In genomic region chr9:76270886-76271285, GRCm38 (mm10) we compare ENCODE assay signal across 16 mouse cellular contexts. TPM values are rescaled to one million over a fixed set of nuclear protein-coding genes. Genes with fewer than 3 reads are reported as not detected.
DNase-seq lines count a peak whose midpoint lies in the region; ATAC-seq and TF ChIP-seq lines count a peak whose summit lies in the region.
"Had no signal": no experiment of that assay in that cellular context is flagged by ENCODE, and none has a peak within 500 bp of the region (broad histone marks: within the 10 kb centered on the region; RNA-seq: fewer than 3 reads in every experiment).

No protein-coding gene starts in this region.

- DNase-seq in forebrain, embryonic 10.5 days (ENCODE audit: extremely low spot score, low spot score): no peak
- DNase-seq in liver, postnatal 0 days: no peak
- DNase-seq in liver, embryonic 11.5 days (ENCODE audit: low spot score): no peak
- no peak for DNase-seq in Patski (ENCODE audit: low read depth, low spot score)
- peak; percentile 4 for DNase-seq in retina, postnatal 1 day
- DNase-seq in B cell, adult 2 months: no peak
- DNase-seq in gastrocnemius, postnatal 36 days: no peak
- DNase-seq: cerebellum, postnatal 14 days; kidney, postnatal 36 days; liver, embryonic 13.5 days; thymus, postnatal 14 days had no signal

- H3K4me1 ChIP-seq in forebrain, embryonic 13.5 days: no peaks in the 10 kb centered on the region
- H3K4me1 ChIP-seq in forebrain, embryonic 10.5 days: no peaks in the 10 kb centered on the region
- no peaks in the 10 kb centered on the region for H3K4me1 ChIP-seq in liver, postnatal 0 days (ENCODE audit: insufficient read depth)
- no peaks in the 10 kb centered on the region for H3K4me1 ChIP-seq in liver, embryonic 11.5 days (replicated peaks; ENCODE audit: control insufficient read depth, insufficient read depth, low read length)
- H3K4me1 ChIP-seq: liver, embryonic 13.5 days had no signal

- H3K4me2 ChIP-seq in forebrain, embryonic 13.5 days: no peak overlapping the region
- H3K4me2 ChIP-seq in liver, postnatal 0 days (ENCODE audit: low read depth, low read length): no peak overlapping the region
- no peak overlapping the region for H3K4me2 ChIP-seq in liver, embryonic 11.5 days
- H3K4me2 ChIP-seq: liver, embryonic 13.5 days had no signal

- no peaks in the 10 kb centered on the region for H3K27me3 ChIP-seq in forebrain, embryonic 13.5 days
- H3K27me3 ChIP-seq in forebrain, embryonic 10.5 days (ENCODE audit: poor library complexity, severe bottlenecking): no peaks in the 10 kb centered on the region
- H3K27me3 ChIP-seq in liver, postnatal 0 days (ENCODE audit: insufficient read depth, low read length): no peaks in the 10 kb centered on the region
- H3K27me3 ChIP-seq in liver, embryonic 11.5 days (replicated peaks; ENCODE audit: control insufficient read depth, insufficient read depth, low read length): no peaks in the 10 kb centered on the region
- H3K27me3 ChIP-seq in Patski: no peaks in the 10 kb centered on the region
- H3K27me3 ChIP-seq: liver, embryonic 13.5 days had no signal

- peak; percentile 50 for TF ChIP-seq CTCF in liver, postnatal 0 days (IDR thresholded peaks at IDR 0.05; ENCODE audit: low read depth)
- TF ChIP-seq CTCF in Patski (IDR thresholded peaks at IDR 0.05): peak; percentile 21

- CTCF ChIA-PET in Patski (lab: Charles Lee): no interaction called here

- intact Hi-C loops in gastrocnemius, postnatal 36 days (cut with DNase I): no loop called here

- H3K4me3 ChIP-seq in forebrain, embryonic 13.5 days: no peak overlapping the region
- no peak overlapping the region for H3K4me3 ChIP-seq in forebrain, embryonic 10.5 days
- H3K4me3 ChIP-seq in liver, postnatal 0 days (ENCODE audit: low read depth, low read length): no peak overlapping the region
- H3K4me3 ChIP-seq in liver, embryonic 11.5 days (ENCODE audit: low read depth, low read length): no peak overlapping the region
- H3K4me3 ChIP-seq: liver, embryonic 13.5 days; myocyte had no signal

- in situ Hi-C loops in Patski (cut with MboI; ENCODE audit: low pct_unique_long_range_greater_than_20kb): loop anchor here (25.0 kb wide), 1 partner anchor 1091 kb away; the partner anchor contains the start of gene Mlip

- peak; percentile 59; the same call in 1 of the 2 replicates for ATAC-seq in forebrain, embryonic 13.5 days
- ATAC-seq in liver, postnatal 0 days: no peak
- no peak for ATAC-seq in liver, embryonic 11.5 days (replicated peaks; ENCODE audit: low FRiP score)
- no peak for ATAC-seq in Patski
- ATAC-seq: inflammation-experienced regulatory T-cells, adult 6 months had no signal

- H3K36me3 ChIP-seq in forebrain, embryonic 13.5 days (ENCODE audit: poor library complexity, severe bottlenecking): no peaks in the 10 kb centered on the region
- no peaks in the 10 kb centered on the region for H3K36me3 ChIP-seq in forebrain, embryonic 10.5 days (replicated peaks)
- H3K36me3 ChIP-seq in liver, postnatal 0 days (replicated peaks; ENCODE audit: insufficient read depth, low read length): no peaks in the 10 kb centered on the region
- no peaks in the 10 kb centered on the region for H3K36me3 ChIP-seq in liver, embryonic 11.5 days (ENCODE audit: control insufficient read depth, insufficient read depth, low read length)
- H3K36me3 ChIP-seq: liver, embryonic 13.5 days had no signal

- H3K9ac ChIP-seq in forebrain, embryonic 13.5 days: no peak overlapping the region
- H3K9ac ChIP-seq in liver, postnatal 0 days (replicated peaks): no peak overlapping the region
- no peak overlapping the region for H3K9ac ChIP-seq in liver, embryonic 11.5 days (ENCODE audit: low read depth, low read length)
- H3K9ac ChIP-seq: liver, embryonic 13.5 days had no signal

- POLR2A ChIA-PET in Patski (lab: Charles Lee): no interaction called here

- no peak overlapping the region for H3K27ac ChIP-seq in forebrain, embryonic 13.5 days
- no peak overlapping the region for H3K27ac ChIP-seq in forebrain, embryonic 10.5 days
- H3K27ac ChIP-seq in liver, postnatal 0 days (ENCODE audit: low read depth): no peak overlapping the region
- no peak overlapping the region for H3K27ac ChIP-seq in liver, embryonic 11.5 days (ENCODE audit: low read depth, low read length)
- H3K27ac ChIP-seq: liver, embryonic 13.5 days had no signal

- H3K9me3 ChIP-seq in forebrain, embryonic 13.5 days (replicated peaks): no peaks in the 10 kb centered on the region
- no peaks in the 10 kb centered on the region for H3K9me3 ChIP-seq in forebrain, embryonic 10.5 days
- H3K9me3 ChIP-seq in liver, postnatal 0 days (ENCODE audit: low read length): no peaks in the 10 kb centered on the region
- no peaks in the 10 kb centered on the region for H3K9me3 ChIP-seq in liver, embryonic 11.5 days (ENCODE audit: control insufficient read depth, low read length)
- H3K9me3 ChIP-seq: liver, embryonic 13.5 days had no signal

- no peak for TF ChIP-seq EP300 in liver, postnatal 0 days (IDR thresholded peaks at IDR 0.05; ENCODE audit: low read depth)

RNA-seq across cellular contexts. Expression of gene Hcrtr2, which starts 52.8 kb away (rescaled TPM):
- polyA plus RNA-seq in forebrain, embryonic 13.5 days (2015; fragmentation: Nextera tagmentation; extraction: Ambion mirVana): 1.2 and 2.1 TPM in 2 replicates
- 0.30 and 0.42 TPM in 2 replicates for polyA plus RNA-seq in forebrain, embryonic 10.5 days (2016; fragmentation: Nextera tagmentation; extraction: Ambion mirVana)
- polyA plus RNA-seq in liver, postnatal 0 days (2015; fragmentation: Nextera tagmentation; extraction: Ambion mirVana): 0.11 and 0.16 TPM in 2 replicates
- polyA plus RNA-seq in liver, embryonic 11.5 days (2014; fragmentation: Nextera tagmentation; extraction: Ambion mirVana): 0.09 TPM in 1 of 2 replicates, not detected in the other
- not detected for polyA plus RNA-seq in Patski (2021)
- not detected for total RNA-seq in gastrocnemius, postnatal 36 days (2021)
- total RNA-seq: gastrocnemius, adult 8-10 months had no signal
- polyA plus RNA-seq: inflammation-experienced regulatory T-cells, adult 6 months; myocyte had no signal

RNA-seq across cellular contexts. Expression of gene Gfral, which starts 57.4 kb away (rescaled TPM):
- not detected in 2 replicates for polyA plus RNA-seq in forebrain, embryonic 13.5 days (2015; fragmentation: Nextera tagmentation; extraction: Ambion mirVana)
- polyA plus RNA-seq in forebrain, embryonic 10.5 days (2016; fragmentation: Nextera tagmentation; extraction: Ambion mirVana): not detected in 2 replicates
- polyA plus RNA-seq in liver, postnatal 0 days (2015; fragmentation: Nextera tagmentation; extraction: Ambion mirVana): not detected in 2 replicates
- not detected in 2 replicates for polyA plus RNA-seq in liver, embryonic 11.5 days (2014; fragmentation: Nextera tagmentation; extraction: Ambion mirVana)
- not detected for polyA plus RNA-seq in Patski (2021)
- not detected for total RNA-seq in gastrocnemius, postnatal 36 days (2021)
- total RNA-seq: gastrocnemius, adult 8-10 months had no signal
- polyA plus RNA-seq: heart, embryonic 14.5 days; inflammation-experienced regulatory T-cells, adult 6 months; liver, embryonic 13.5 days had no signal
